Mouse (Mus musculus) G1E-ER4 (cell line): ENCODE measurements around the gene Ech1. TPM values are rescaled to one million over a fixed set of nuclear protein-coding genes. Genes with fewer than 3 reads are reported as not detected.

ENCODE experiments used
- GATA1 ChIP-seq: IDR thresholded peaks from one replicate; pipeline ENCODE4 v1.8.0; 2012; ENCODE audit warnings: low read length, inconsistent platforms
- polyA plus RNA-seq: library from polyadenylated mRNA; stranded (reverse); fragments of >175 nt; gene quantifications from 2 replicates; pipeline ENCODE4 v1.2.3, GENCODE M21; 2012

Ech1 gene
- polyA plus RNA-seq, 1 experiment = 13.8 TPM

DNA sequence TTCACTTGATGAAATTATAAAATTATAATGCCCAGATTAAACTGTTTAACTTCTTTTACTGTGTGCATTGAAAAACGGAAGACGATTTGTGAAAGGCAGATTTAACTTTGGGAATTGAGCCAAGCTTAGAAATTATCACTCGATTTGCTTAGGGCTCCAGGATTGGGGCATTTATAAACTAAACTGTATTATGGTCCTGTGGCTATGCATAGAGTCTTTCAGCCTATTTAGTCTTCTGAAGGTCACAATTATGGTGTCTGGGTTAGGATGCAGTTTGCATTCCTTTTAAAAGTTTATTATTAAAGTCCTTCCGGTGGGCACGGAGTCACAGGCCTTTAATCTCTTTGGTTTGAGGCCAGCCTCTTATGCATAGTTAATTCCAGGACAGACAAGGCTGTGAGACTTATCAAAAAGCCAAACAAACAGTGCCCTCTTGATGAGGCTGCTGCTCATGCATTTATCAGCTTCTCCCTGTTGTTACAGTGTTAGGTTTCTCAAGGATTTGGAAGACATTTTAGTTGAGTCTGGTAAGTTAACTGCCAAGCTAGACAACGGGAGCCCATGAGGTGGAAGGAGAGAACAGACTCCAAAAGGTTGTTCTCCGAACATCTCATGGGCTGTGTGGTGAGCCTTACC lies 13.3 kb upstream of the Ech1 start:
- no peak for TF ChIP-seq GATA1

DNA sequence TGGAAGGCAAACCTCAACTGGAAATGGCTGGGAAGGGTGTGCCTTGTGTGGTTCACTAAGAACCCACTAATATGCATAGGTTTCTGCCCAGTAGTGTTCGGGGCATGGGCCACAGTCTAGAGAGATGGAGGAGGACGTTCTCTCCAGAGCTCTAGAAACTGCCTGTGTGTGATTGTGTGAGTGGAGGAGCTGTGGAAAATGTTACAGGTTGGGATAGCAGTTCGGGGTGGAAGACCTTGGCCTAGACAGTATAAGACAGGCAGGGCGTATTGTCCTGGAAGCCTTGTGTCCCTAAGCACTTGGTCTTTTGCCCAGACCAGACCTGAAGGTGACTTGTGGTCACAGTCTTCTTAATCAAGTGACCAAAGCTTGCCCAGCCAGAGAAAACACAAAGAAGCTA lies 12.6 kb upstream of the Ech1 start:
- no peak for TF ChIP-seq GATA1

DNA sequence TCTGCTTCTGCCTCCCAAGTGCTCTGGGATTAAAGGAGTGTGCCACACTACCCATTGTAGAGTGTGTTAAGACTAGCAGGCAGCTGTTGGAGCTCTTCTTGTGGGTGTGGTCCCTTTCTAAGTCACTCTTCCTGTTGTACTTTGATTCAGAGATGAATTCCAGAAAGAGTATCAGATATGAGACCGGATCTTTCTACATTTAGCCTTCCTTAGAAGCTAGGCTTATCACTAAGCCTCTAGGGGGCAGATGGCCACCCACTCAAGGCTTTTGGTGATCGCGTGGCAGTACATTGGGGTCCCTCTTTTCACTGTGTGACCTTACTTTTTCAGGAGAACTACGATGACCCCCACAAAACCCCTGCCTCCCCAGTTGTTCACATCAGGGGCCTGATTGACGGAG lies 12.1 kb upstream of the Ech1 start:
- no peak for TF ChIP-seq GATA1

DNA sequence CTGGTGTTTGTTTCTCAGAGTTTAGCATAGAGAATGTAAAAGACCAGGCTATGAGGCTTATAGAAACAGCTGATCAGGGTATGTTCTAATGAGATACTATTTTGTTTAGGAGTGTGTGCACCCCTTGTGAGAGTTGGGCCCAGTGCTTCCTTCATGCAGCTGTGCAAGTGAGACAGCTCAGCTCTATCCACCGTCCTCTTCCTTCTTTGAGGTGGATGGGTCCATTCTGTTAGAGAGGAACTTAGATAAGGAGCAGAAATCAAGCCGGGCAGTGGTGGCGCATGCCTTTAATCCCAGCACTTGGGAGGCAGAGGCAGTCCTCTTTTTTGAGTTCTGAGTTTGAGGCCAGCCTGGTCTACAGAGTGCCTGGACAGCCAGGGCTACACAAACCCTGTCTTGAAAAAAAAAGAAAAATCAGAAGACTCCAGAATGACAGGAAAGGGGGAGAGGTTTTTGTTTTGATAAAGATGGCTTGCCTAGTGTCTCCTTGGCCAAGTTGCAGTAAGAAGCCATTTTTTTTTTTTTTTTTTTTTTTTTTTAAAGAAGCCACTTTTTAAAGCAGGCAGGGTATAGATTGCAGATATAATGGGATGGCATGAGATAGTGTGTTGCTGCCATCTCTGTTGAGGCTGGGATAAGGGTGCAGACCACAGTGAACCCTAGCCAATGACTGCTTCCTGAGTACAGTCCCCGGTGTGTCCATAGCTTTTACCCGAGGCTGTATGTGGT lies 10.5 kb upstream of the Ech1 start:
- TF ChIP-seq GATA1 = no peak

DNA sequence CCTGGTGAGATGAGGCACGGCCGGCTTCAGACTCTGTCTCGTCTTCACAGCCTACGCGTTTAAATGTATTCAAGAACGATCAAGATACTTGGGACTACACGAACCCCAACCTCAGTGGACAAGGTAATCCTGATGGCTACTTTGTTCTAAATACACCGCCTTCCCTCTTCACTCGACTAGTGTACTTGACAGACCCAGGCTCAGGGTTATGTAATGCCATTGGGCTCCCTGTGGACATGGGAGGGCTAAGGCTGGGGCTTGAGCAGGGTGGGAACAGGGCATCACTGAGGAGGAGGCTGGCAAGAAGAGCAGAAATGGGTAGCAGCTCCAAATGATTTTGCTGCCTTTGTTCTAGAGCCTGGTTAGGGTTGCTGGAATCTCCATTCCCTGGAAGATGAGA lies 9.8 kb upstream of the Ech1 start:
- no peak for TF ChIP-seq GATA1

DNA sequence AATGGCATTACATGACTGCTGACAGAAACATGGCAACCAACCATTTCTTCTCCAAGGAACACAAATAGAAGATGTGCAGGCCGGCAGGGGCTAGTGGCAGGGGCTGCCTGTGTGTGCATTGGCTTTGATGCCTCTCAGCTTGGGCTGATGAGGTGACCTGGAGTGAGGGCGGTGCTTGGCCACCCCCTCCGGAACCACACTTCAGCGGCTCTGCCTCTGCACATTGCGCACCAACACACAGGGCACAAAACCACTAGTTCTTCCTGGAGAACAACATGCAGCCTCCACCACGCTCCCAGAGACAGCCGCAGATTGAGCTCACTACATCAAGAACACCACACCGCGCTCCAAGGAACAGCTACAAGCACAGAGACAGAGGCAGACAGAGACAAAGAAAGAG lies 8.8 kb upstream of the Ech1 start:
- no peak for TF ChIP-seq GATA1

DNA sequence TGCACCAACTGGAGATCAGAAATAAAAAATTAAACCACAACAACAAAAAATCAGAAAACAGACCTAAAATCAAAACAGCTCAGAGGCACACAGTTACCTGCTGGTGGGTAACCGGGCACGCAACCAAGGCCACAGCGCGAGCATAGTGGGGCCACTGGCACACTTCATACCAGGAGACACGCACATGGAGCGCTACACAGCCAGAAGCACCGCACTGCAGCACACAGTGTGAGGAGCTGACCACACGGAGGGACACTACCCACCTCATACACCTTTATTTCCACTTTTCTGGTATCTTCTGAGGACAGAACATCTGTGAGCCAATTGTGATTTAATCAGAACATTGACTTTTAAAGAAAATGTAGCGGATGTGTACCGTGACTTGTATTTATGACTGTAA lies 8.1 kb upstream of the Ech1 start:
- no peak for TF ChIP-seq GATA1

DNA sequence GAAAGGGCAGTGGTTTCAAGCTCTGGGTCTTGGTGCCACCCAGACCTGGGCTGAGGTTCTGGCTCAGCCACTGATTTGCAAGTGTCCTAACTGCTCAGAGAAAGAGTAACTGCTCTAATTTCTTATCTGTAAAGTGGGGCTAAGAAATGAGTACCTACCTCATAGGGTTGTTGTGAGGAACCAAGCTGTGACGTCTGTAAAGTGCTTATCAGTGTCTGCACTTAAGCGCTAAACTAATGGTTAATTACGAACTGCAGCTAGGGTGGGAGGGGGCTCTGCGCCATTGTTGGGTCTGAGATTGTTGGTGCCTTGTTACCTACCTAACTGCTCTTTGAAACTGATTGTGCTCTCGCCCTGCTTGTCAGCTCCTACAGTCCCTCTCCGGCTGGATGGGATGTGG lies 7.5 kb upstream of the Ech1 start:
- no peak for TF ChIP-seq GATA1

DNA sequence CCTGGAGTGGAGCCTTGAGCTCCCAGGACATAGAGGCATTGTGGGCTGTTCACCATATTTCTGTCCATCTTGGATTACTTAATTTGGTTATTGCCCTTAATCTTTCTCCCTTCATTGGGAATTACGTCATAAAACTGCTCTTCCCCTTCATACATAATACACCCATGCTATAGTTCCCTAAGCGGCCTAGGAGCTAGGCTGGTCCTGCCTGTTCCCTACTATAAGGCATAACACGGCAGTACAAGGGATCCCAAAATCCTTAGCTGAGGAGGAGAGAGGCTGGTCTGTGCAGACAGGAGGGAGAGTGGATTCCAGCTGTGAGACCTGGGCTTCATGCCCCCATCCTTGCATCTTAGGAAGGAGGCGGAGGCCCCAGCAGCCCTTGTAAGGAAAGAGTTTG lies 7.1 kb upstream of the Ech1 start:
- no peak for TF ChIP-seq GATA1

DNA sequence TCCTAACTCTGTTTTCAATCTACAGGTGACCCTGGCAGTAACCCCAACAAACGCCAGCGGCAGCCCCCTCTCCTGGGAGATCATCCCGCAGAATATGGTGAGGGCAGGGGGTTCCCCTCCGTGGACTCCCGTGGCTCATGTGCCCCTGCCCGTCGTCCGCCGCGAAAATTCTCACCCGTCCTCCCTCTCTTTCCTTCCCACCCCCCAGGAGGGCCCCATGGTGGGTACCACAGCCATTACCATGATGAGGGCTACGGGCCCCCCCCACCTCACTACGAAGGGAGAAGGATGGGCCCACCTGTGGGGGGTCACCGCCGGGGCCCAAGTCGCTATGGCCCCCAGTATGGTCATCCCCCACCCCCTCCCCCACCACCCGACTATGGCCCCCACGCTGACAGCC lies 6.6 kb upstream of the Ech1 start:
- no peak for TF ChIP-seq GATA1

DNA sequence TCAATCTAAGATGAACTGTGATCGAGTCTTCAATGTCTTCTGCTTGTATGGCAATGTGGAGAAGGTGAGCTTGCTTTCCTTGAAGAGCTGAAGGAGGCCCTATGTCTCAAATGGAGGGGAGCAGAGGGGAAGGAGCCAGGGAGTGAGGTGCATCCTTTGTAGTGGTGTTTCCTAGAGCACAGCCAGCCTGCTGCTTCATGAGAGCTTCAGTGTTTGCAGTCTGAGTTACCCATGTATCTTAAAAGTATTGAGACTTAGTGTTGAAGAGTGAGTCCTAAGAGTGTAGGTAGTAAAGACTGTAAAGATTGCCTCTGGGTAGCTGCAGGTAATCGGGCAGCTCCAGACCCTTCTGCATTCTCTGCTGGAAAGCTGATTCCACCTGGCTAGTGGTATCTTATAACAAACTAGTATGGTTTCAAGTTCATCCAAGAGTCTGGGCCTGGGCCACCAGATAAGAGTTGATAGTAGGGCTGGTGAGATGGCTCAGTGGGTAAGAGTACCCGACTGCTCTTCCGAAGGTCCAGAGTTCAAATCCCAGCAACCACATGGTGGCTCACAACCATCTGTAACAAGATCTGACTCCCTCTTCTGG lies 6.1 kb upstream of the Ech1 start:
- TF ChIP-seq GATA1 = no peak

DNA sequence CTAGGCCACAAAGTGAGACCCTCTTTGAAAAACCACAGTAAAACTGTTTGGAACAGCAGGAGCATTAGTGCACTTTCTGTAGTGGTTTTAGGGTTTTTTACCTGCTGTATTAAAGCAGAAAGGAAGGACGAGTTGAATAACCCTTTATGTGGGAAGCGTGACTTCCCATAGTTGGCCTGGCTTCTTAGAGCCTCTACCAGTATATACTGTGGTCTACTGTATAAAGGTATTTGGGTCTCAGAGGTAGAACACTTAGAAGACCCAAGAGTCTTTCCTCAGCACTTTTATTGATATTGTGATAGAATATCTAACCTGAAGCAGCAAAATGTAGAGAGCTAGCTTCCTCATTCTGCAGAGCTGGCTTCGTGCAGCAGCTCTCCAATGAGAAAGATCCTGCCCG lies 5.4 kb upstream of the Ech1 start:
- no peak for TF ChIP-seq GATA1

DNA sequence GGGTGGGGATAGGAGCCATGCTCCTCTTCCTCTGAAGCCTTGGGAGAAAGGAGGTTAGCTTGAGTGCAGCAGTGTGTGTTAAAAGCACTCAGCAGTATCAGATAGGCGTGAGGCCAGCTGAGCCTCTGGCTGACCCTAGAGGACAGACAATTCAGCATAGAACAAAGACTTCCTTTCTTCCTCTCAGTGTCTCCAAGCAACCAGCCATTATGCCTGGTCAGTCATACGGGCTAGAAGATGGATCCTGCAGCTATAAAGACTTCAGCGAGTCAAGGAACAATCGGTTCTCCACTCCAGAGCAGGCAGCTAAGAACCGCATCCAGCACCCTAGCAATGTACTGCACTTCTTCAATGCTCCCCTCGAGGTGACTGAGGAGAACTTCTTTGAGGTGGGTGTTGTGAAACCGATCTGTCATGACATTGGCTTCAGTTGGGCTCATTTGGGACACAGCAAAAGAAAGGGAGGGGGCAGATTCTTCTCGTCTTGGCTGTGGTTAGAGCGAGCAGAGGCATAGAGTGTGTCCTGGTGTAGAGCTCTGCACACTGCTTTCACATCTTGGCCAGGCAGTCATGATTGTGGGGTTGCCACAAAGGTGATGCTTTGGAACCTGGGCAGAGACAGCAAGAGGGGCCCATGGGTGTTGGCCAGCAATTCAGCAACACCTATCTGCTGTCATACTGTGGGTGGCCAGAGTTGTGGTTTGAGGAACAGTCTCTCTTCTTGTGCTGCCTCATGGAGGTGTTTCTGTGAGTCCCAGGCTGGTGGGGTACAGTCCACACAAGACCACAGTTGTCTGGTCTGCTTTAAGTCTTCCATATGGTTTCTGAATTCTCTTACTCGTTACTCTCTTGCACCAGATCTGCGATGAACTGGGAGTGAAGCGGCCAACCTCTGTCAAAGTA lies 4.4 kb upstream of the Ech1 start:
- TF ChIP-seq GATA1 = no peak

DNA sequence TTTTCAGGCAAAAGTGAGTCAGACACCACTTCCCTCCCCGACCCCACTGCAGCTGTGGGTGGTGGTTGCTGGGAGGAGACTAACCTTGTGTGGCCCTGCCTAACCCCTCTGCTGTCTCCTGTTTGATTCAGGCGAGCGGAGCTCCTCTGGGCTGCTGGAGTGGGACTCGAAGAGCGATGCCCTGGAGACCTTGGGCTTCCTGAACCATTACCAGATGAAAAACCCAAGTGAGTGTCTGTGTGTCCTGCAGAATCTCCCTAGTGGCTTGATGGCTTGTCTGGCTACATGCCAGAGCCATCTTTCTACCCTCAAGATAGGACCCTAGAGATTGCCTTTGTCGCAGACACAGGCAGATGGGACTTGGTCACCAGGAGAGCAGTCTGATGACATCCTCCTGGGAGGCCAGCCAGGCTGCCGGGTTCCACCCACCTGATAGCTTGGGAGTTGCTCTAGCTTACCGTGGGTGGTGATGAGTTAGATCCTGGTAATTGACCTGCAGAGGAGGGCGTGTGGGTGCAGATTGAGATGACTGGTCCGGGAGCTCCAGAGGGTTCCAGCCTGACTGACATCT lies 3.7 kb upstream of the Ech1 start:
- TF ChIP-seq GATA1 = no peak

DNA sequence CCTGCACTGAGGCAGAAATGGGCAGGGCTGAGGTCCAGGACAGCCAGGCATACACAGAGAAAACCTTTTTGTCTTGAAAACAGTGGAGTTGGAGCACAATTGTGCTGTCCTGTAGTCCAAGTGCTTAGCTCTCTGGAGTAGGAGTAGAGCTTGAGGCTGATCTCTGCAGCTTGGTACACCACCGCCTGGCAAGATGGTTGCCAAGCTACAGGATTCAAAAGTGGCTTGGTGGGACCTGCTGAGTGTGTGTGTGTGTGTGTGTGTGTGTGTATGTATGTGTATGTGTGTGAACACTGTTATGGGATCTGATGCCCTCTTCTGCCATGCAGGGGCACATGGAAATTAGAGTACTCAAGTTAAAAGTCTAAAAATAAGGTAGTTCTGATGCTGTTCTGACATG lies 2.5 kb upstream of the Ech1 start:
- TF ChIP-seq GATA1 = no peak
